Comparison of ENCODE assay signal across 8 mouse cellular contexts in genomic region chr12:84885107-84885876, GRCm38 (mm10). TPM values are rescaled to one million over a fixed set of nuclear protein-coding genes. Genes with fewer than 3 reads are reported as not detected.
DNase-seq lines count a peak whose midpoint lies in the region; ATAC-seq lines count a peak whose summit lies in the region.
"Had no signal": no experiment of that assay in that cellular context is flagged by ENCODE, and none has a peak within 500 bp of the region (broad histone marks: within the 10 kb centered on the region; RNA-seq: fewer than 3 reads in every experiment).

No protein-coding gene starts in this region.

- DNase-seq in NIH3T3 (ENCODE audit: low read depth), result peak; percentile 99
- DNase-seq in adrenal gland, adult 2 months, result peak; percentile 73
- DNase-seq in heart, adult 8-10 months (ENCODE audit: low spot score), result peak; percentile 39
- DNase-seq in lung, postnatal 4 days, result peak; percentile 72 to 88
- no peak for DNase-seq in thymus, postnatal 14 days
- no peak for DNase-seq in right cerebral cortex, postnatal 25 days
- DNase-seq: thymus, postnatal 4 days had no signal

- no peak for ATAC-seq in activated CD4-positive, CD25-positive, alpha-beta regulatory T cell, adult 4 months

RNA-seq across cellular contexts. Expression of gene Ltbp2, which starts 9.0 kb away (rescaled TPM):
- total RNA-seq in adrenal gland, adult 2 months (2021), result 10 to 100 TPM in 1 of 2 experiments, 1 to 10 TPM in 1; 6.6 to 11.9 TPM
- 11.8 and 16.1 TPM in 2 replicates for polyA plus RNA-seq in adrenal gland, adult 2 months (2012; rRNA removed)
- 1 to 10 TPM in 3 of 4 experiments, under 1 TPM in 1; 0.88 to 1.1 (median 1.1) TPM for total RNA-seq in heart, adult 8-10 months (2022)
- polyA plus RNA-seq in activated CD4-positive, CD25-positive, alpha-beta regulatory T cell, adult 4 months (2017; shearing (Covaris generic)), result not detected

Comparison
In these comparisons a context has a peak if more than half of its experiments do, and no peak if none do; other contexts are left out.
1. DNase-seq: peak in NIH3T3 (single experiment), adrenal gland, adult 2 months (single experiment), heart, adult 8-10 months (single experiment) and lung, postnatal 4 days (2 of 2); none in thymus, postnatal 14 days (single experiment) and right cerebral cortex, postnatal 25 days (single experiment).